Mouse (Mus musculus) B cell, adult 2 months (primary cell): ENCODE data around the gene Oxt.

Experiments
- DNase-seq, 2 experiments: peaks; one replicate each; pipeline ENCODE4 v3.0.0; 2022

Oxt gene

GRCm38 (mm10) chr2:130579791-130580190 is 3.8 kb downstream of the Oxt start:
- no peak for DNase-seq

GRCm38 (mm10) chr2:130581201-130581600 is 5.2 kb downstream of the Oxt start:
- DNase-seq, result no peak

- no peak for DNase-seq
Observed at GRCm38 (mm10) chr2:130582552-130582951, 6.6 kb downstream of the Oxt start, which contains the start of gene Avp. Gene Avp, minus strand, starts transcription at chr2:130582554.

- DNase-seq, result no peak
Observed at GRCm38 (mm10) chr2:130583902-130584560, 8.1 kb downstream of the Oxt start.

- DNase-seq, result no peak
Observed at GRCm38 (mm10) chr2:130586016-130586415, 10.0 kb downstream of the Oxt start.

GRCm38 (mm10) chr2:130588373-130588772 is 12.4 kb downstream of the Oxt start:
- DNase-seq, result no peak

GRCm38 (mm10) chr2:130589157-130589556 is 13.2 kb downstream of the Oxt start:
- DNase-seq, result no peak

- no peak for DNase-seq
Observed at GRCm38 (mm10) chr2:130589761-130590160, 13.8 kb downstream of the Oxt start.

GRCm38 (mm10) chr2:130591016-130591415 is 15.0 kb downstream of the Oxt start:
- no peak for DNase-seq

GRCm38 (mm10) chr2:130595596-130595995 is 19.6 kb downstream of the Oxt start:
- no peak for DNase-seq

- DNase-seq, result peak; percentile 11 to 21
Observed at GRCm38 (mm10) chr2:130597601-130598010, 21.6 kb downstream of the Oxt start.

GRCm38 (mm10) chr2:130598399-130598798 is 22.4 kb downstream of the Oxt start:
- no peak for DNase-seq

- DNase-seq, result no peak
Observed at GRCm38 (mm10) chr2:130602195-130602594, 26.2 kb downstream of the Oxt start.

- DNase-seq, result peak in 1 of 2 experiments; percentile 19
Observed at GRCm38 (mm10) chr2:130613091-130613490, 37.1 kb downstream of the Oxt start.

GRCm38 (mm10) chr2:130618972-130619371 is 43.0 kb downstream of the Oxt start:
- no peak for DNase-seq
